Mouse (Mus musculus) MEL (cell line): ENCODE results near the gene Trip11. TPM values are rescaled to one million over a fixed set of nuclear protein-coding genes. Genes with fewer than 3 reads are reported as not detected.

Source experiments
- DNase-seq: peaks from one replicate; pipeline ENCODE4 v3.0.0; 2011; ENCODE audit warnings: low read depth, low spot score
- H3K27ac ChIP-seq: 2 replicates; pipeline ENCODE4 v1.5.1; 2012; ENCODE audit warnings: low read depth, mild to moderate bottlenecking, control low read depth, low read length, moderate library complexity; ENCODE audit not compliant: control insufficient read depth
- H3K27me3 ChIP-seq, 2 experiments: fragments of 150-350 bp in 1 of 2; sonication (generic) in 1 of 2; 2 replicates each; pipeline ENCODE4 v1.6.1; 2012; ENCODE audit warnings: low read length in 2 of 2, mild to moderate bottlenecking in 2 of 2, improper control_type of control experiment in 1 of 2, moderate library complexity in 1 of 2; ENCODE audit not compliant: insufficient read depth in 2 of 2, control insufficient read depth in 1 of 2
- H3K36me3 ChIP-seq, 2 experiments: 2 replicates each; pipeline ENCODE4 v1.6.1; 2012 to 2014; ENCODE audit warnings: low read length in 2 of 2, improper control_type of control experiment in 1 of 2, inconsistent platforms in 1 of 2, mild to moderate bottlenecking in 1 of 2; ENCODE audit not compliant: insufficient read depth in 2 of 2, control insufficient read depth in 1 of 2
- H3K4me1 ChIP-seq, 2 experiments: fragments of 150-350 bp in 1 of 2; sonication (generic) in 1 of 2; 2 replicates each; pipeline ENCODE4 v1.6.1; 2012; ENCODE audit warnings: low read length in 2 of 2, improper control_type of control experiment in 1 of 2, mild to moderate bottlenecking in 1 of 2; ENCODE audit not compliant: insufficient read depth in 2 of 2, control insufficient read depth in 1 of 2
- H3K4me3 ChIP-seq, 2 experiments: fragments of 150-350 bp in 1 of 2; sonication (generic) in 1 of 2; 2 replicates each; pipeline ENCODE4 v1.5.1; 2012; ENCODE audit warnings: low read depth in 2 of 2, low read length in 2 of 2, mild to moderate bottlenecking in 2 of 2, moderate library complexity in 2 of 2, control low read depth in 1 of 2, improper control_type of control experiment in 1 of 2; ENCODE audit not compliant: control insufficient read depth in 1 of 2, insufficient read depth in 1 of 2
- H3K79me2 ChIP-seq: 2 replicates; pipeline ENCODE4 v1.6.1; 2012; ENCODE audit warnings: mild to moderate bottlenecking, low read length, moderate library complexity; ENCODE audit not compliant: control insufficient read depth, poor library complexity, insufficient read depth
- H3K9ac ChIP-seq: 2 replicates; pipeline ENCODE4 v1.6.1; 2012; ENCODE audit warnings: low read depth, mild to moderate bottlenecking, control low read depth, low read length, moderate library complexity; ENCODE audit not compliant: control insufficient read depth, poor library complexity, severe bottlenecking
- H3K9me3 ChIP-seq: fragments of 150-350 bp; sonication (generic); replicated peaks from 2 replicates; pipeline ENCODE4 v1.6.1; 2012; ENCODE audit warnings: mild to moderate bottlenecking, low read length, improper control_type of control experiment, moderate library complexity; ENCODE audit not compliant: insufficient read depth
- CHD2 ChIP-seq: IDR thresholded peaks from 2 replicates; pipeline ENCODE4 v1.6.1; 2011; ENCODE audit warnings: low read length, improper control_type of control experiment
- CTCF ChIP-seq, 3 experiments: IDR thresholded peaks in 2 of 3; conservative IDR thresholded peaks in 1 of 3; 2 replicates each; pipeline ENCODE4 v1.5.1; 2011 to 2012; ENCODE audit warnings: low read length in 3 of 3, low read depth in 2 of 3, mild to moderate bottlenecking in 2 of 3, improper control_type of control experiment in 1 of 3, inconsistent platforms in 1 of 3, mixed read lengths in 1 of 3, moderate library complexity in 1 of 3; ENCODE audit not compliant: control insufficient read depth in 1 of 3, insufficient read depth in 1 of 3, poor library complexity in 1 of 3, severe bottlenecking in 1 of 3
- E2F4 ChIP-seq: IDR thresholded peaks from 2 replicates; pipeline ENCODE4 v1.6.1; 2011; ENCODE audit warnings: low read depth, low read length, improper control_type of control experiment, borderline replicate concordance
- ELF1 ChIP-seq: IDR thresholded peaks from 2 replicates; pipeline ENCODE4 v1.6.1; 2014; ENCODE audit warnings: low read depth, mild to moderate bottlenecking, inconsistent platforms, low read length, improper control_type of control experiment, moderate library complexity
- EP300 ChIP-seq, 2 experiments: IDR thresholded peaks; 2 replicates each; pipeline ENCODE4 v1.6.1; 2011; ENCODE audit warnings: improper control_type of control experiment in 2 of 2, low read length in 2 of 2, low read depth in 1 of 2, mild to moderate bottlenecking in 1 of 2
- ETS1 ChIP-seq: IDR thresholded peaks from 2 replicates; pipeline ENCODE4 v1.6.1; 2012; ENCODE audit warnings: low read depth, mild to moderate bottlenecking, inconsistent platforms, low read length, improper control_type of control experiment, moderate library complexity
- GABPA ChIP-seq: IDR thresholded peaks from 2 replicates; pipeline ENCODE4 v1.6.1; 2012; ENCODE audit warnings: low read depth, mild to moderate bottlenecking, inconsistent platforms, low read length, improper control_type of control experiment, moderate library complexity
- GATA1 ChIP-seq: IDR thresholded peaks from 2 replicates; pipeline ENCODE4 v1.6.1; 2011; ENCODE audit warnings: low read depth, low read length, improper control_type of control experiment
- MAX ChIP-seq: IDR thresholded peaks from 2 replicates; pipeline ENCODE4 v1.6.1; 2011; ENCODE audit warnings: low read length, improper control_type of control experiment
- MAZ ChIP-seq: IDR thresholded peaks from 2 replicates; pipeline ENCODE4 v1.6.1; 2012; ENCODE audit warnings: low read depth, mild to moderate bottlenecking, inconsistent platforms, low read length, improper control_type of control experiment
- MEF2A ChIP-seq: IDR thresholded peaks from 2 replicates; pipeline ENCODE4 v1.6.1; 2014; ENCODE audit warnings: low read depth, mild to moderate bottlenecking, inconsistent platforms, low read length, improper control_type of control experiment; ENCODE audit not compliant: poor library complexity, insufficient replicate concordance, severe bottlenecking; ENCODE audit errors: extremely low read depth
- MXI1 ChIP-seq: IDR thresholded peaks from 2 replicates; pipeline ENCODE4 v1.6.1; 2011; ENCODE audit warnings: mild to moderate bottlenecking, low read depth, low read length, improper control_type of control experiment
- MYB ChIP-seq: IDR thresholded peaks from 2 replicates; pipeline ENCODE4 v1.6.1; 2011; ENCODE audit warnings: mild to moderate bottlenecking, low read depth, low read length, improper control_type of control experiment
- NELFE ChIP-seq: IDR thresholded peaks from 2 replicates; pipeline ENCODE4 v1.6.1; 2011; ENCODE audit warnings: low read depth, low read length, improper control_type of control experiment
- NRF1 ChIP-seq: IDR thresholded peaks from 2 replicates; pipeline ENCODE4 v1.6.1; 2014; ENCODE audit warnings: low read depth, mild to moderate bottlenecking, inconsistent platforms, low read length, improper control_type of control experiment, moderate library complexity; ENCODE audit not compliant: poor library complexity, insufficient read depth, severe bottlenecking
- POLR2A ChIP-seq, 2 experiments: IDR thresholded peaks; 2 replicates each; pipeline ENCODE4 v1.6.1; 2011 to 2012; ENCODE audit warnings: low read length in 2 of 2, mild to moderate bottlenecking in 2 of 2, control low read depth in 1 of 2, improper control_type of control experiment in 1 of 2, low read depth in 1 of 2, moderate library complexity in 1 of 2; ENCODE audit not compliant: control insufficient read depth in 1 of 2, insufficient read depth in 1 of 2, poor library complexity in 1 of 2
- POLR2AphosphoS2 ChIP-seq: IDR thresholded peaks from 2 replicates; pipeline ENCODE4 v1.6.1; 2011; ENCODE audit warnings: low read length, improper control_type of control experiment
- POLR2AphosphoS5 ChIP-seq: IDR thresholded peaks from 2 replicates; pipeline ENCODE4 v1.6.1; 2012; ENCODE audit warnings: low read depth, borderline replicate concordance, mild to moderate bottlenecking, inconsistent platforms, low read length, moderate library complexity, mixed read lengths
- RAD21 ChIP-seq: IDR thresholded peaks from 2 replicates; pipeline ENCODE4 v1.6.1; 2011; ENCODE audit warnings: mild to moderate bottlenecking, low read depth, low read length, improper control_type of control experiment
- SIN3A ChIP-seq: IDR thresholded peaks from 2 replicates; pipeline ENCODE4 v1.6.1; 2012; ENCODE audit warnings: low read length, improper control_type of control experiment, inconsistent platforms
- SMC3 ChIP-seq: IDR thresholded peaks from 2 replicates; pipeline ENCODE4 v1.6.1; 2011; ENCODE audit warnings: low read depth, low read length, improper control_type of control experiment
- TAL1 ChIP-seq: IDR thresholded peaks from 2 replicates; pipeline ENCODE4 v1.6.1; 2012; ENCODE audit warnings: mild to moderate bottlenecking, inconsistent platforms, low read length, moderate library complexity, mixed read lengths
- TCF12 ChIP-seq: IDR thresholded peaks from 2 replicates; pipeline ENCODE4 v1.6.1; 2014; ENCODE audit warnings: low read depth, mild to moderate bottlenecking, inconsistent platforms, low read length, improper control_type of control experiment, moderate library complexity
- UBTF ChIP-seq: IDR thresholded peaks from 2 replicates; pipeline ENCODE4 v1.6.1; 2012; ENCODE audit warnings: low read depth, mild to moderate bottlenecking, inconsistent platforms, low read length, improper control_type of control experiment, moderate library complexity, borderline replicate concordance; ENCODE audit not compliant: insufficient read depth
- ZC3H11A ChIP-seq: IDR thresholded peaks from 2 replicates; pipeline ENCODE4 v1.6.1; 2012; ENCODE audit warnings: low read depth, mild to moderate bottlenecking, inconsistent platforms, low read length, improper control_type of control experiment
- ZKSCAN1 ChIP-seq: IDR thresholded peaks from 2 replicates; pipeline ENCODE4 v1.6.1; 2012; ENCODE audit warnings: low read depth, mild to moderate bottlenecking, inconsistent platforms, low read length, improper control_type of control experiment, moderate library complexity
- ZMIZ1 ChIP-seq: IDR thresholded peaks from 2 replicates; pipeline ENCODE4 v1.6.1; 2012; ENCODE audit warnings: low read depth, mild to moderate bottlenecking, inconsistent platforms, low read length, improper control_type of control experiment, moderate library complexity
- polyA plus RNA-seq, 2 experiments: library from polyadenylated mRNA; stranded (reverse) in 1 of 2; unstranded in 1 of 2; fragments of >175 nt in 1 of 2; fragments of >200 nt in 1 of 2; gene quantifications; 2 replicates each; pipeline versions ENCODE4 v1.2.1 to v1.2.4; 2012; ENCODE audit warnings: low replicate concordance in 2 of 2, low read depth in 1 of 2; ENCODE audit not compliant: insufficient read length in 2 of 2, insufficient read depth in 1 of 2, missing spikeins in 1 of 2
- total RNA-seq: library from RNA; depleted of rRNA; stranded (reverse); fragments of 300-350 nt; gene quantifications from 2 replicates; pipeline ENCODE4 v1.2.3, GENCODE M21; 2012

Trip11 gene
- total and polyA plus RNA-seq, 3 experiments, result 7.6 to 10.4 TPM; not detected in 1

DNA sequence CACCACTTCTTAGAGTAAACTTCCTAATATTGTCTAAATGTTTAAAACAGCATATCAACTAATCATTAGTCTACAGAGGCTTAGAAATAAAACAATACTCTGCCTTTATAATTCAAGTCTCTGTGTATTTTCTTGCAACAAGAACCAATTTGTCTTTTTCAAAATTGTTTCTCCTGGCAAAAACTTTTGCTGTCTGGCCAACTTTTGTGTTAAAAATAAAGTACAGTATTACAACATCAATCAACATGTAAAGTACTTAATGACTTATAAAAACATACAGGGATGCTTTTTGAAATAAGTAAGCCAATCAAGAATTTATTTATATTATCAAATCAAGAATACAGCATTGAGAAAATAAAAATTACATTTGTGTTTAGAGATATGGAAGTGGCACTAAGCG lies 52.8 kb downstream of the Trip11 start:
- H3K9ac ChIP-seq, result no peak overlapping the region
- no peaks in the 10 kb centered on the region for H3K4me1 ChIP-seq
- no peaks in the 10 kb centered on the region for H3K27me3 ChIP-seq
- no peak overlapping the region for H3K4me3 ChIP-seq
- no peak for DNase-seq
- peaks cover 0 to 10% of the 10 kb centered on the region in 2 experiments; a peak in 2 of 4 replicates for H3K36me3 ChIP-seq
- no peaks in the 10 kb centered on the region for H3K79me2 ChIP-seq
- H3K27ac ChIP-seq, result no peak overlapping the region
- TF ChIP-seq MAZ (no peak), TCF12 (no peak), ZC3H11A (no peak), NELFE (no peak), GATA1 (no peak), MYB (no peak), POLR2AphosphoS5 (no peak)
- TF ChIP-seq, all 39 proteins: peak for 0
- H3K9me3 ChIP-seq, result no peaks in the 10 kb centered on the region

DNA sequence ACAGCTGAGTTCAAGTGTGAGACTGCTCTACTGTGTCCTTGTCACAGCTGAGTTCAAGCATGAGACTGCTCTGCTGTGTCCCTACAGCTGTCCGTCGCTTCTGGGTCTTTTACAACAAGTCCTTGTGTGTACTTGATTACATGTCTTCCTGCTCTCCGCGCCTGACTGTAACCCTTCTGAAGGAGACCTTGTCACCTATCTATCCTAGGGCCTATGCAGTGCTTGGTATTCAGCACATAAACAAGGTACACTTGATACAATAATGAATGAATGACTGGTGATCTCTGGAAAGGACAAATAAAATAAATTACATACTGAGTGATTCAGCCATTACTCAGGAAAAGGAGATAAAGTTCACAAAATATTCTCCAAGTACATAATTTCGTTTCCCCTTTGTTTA lies 55.1 kb downstream of the Trip11 start:
- no peaks in the 10 kb centered on the region for H3K9me3 ChIP-seq
- H3K4me1 ChIP-seq, result no peaks in the 10 kb centered on the region
- no peak overlapping the region for H3K9ac ChIP-seq
- DNase-seq, result no peak
- no peak overlapping the region for H3K4me3 ChIP-seq
- no peaks in the 10 kb centered on the region for H3K79me2 ChIP-seq
- H3K36me3 ChIP-seq, result peaks cover 0 to 7% of the 10 kb centered on the region in 2 experiments; a peak in 2 of 4 replicates
- no peak for TF ChIP-seq CTCF (IDR thresholded peaks at IDR 0.05 in 2 of 3, conservative IDR thresholded peaks at IDR 0.05 in 1 of 3; ENCODE audit: control insufficient read depth in 1 of 3, insufficient read depth in 1 of 3, low read depth in 2 of 3, low read length in 3 of 3, poor library complexity in 1 of 3, severe bottlenecking in 1 of 3)
- TF ChIP-seq SIN3A, result no peak
- TF ChIP-seq MEF2A, result no peak
- TF ChIP-seq MXI1, result no peak
- no peak for TF ChIP-seq MYB
- no peak overlapping the region for H3K27ac ChIP-seq
- H3K27me3 ChIP-seq, result no peaks in the 10 kb centered on the region

- H3K79me2 ChIP-seq, result no peaks in the 10 kb centered on the region
- H3K27me3 ChIP-seq, result no peaks in the 10 kb centered on the region
- H3K4me3 ChIP-seq, result no peak overlapping the region
- H3K27ac ChIP-seq, result no peak overlapping the region
- no peak for TF ChIP-seq NRF1
- TF ChIP-seq TAL1, result no peak
- no peak for TF ChIP-seq EP300 (IDR thresholded peaks at IDR 0.05; ENCODE audit: low read depth in 1 of 2, low read length in 2 of 2)
- no peak for TF ChIP-seq ELF1
- TF ChIP-seq GATA1, result no peak
- no peak for TF ChIP-seq SMC3
- no peak for TF ChIP-seq CHD2
- TF ChIP-seq ETS1, result no peak
- no peak for TF ChIP-seq TCF12
- no peak for TF ChIP-seq ZKSCAN1
- TF ChIP-seq MYB, result no peak
- TF ChIP-seq UBTF, result no peak
- no peak for TF ChIP-seq POLR2AphosphoS2
- no peak for TF ChIP-seq ZMIZ1
- no peak for TF ChIP-seq POLR2A (IDR thresholded peaks at IDR 0.05; ENCODE audit: control insufficient read depth in 1 of 2, insufficient read depth in 1 of 2, low read depth in 1 of 2, low read length in 2 of 2, poor library complexity in 1 of 2)
- no peak for TF ChIP-seq GABPA
- TF ChIP-seq E2F4, result no peak
- TF ChIP-seq MAX, result no peak
- TF ChIP-seq RAD21, result no peak
- no peaks in the 10 kb centered on the region for H3K4me1 ChIP-seq
- H3K9me3 ChIP-seq, result no peaks in the 10 kb centered on the region
- peaks cover 0 to 3% of the 10 kb centered on the region in 2 experiments; a peak in 2 of 4 replicates for H3K36me3 ChIP-seq
- no peak overlapping the region for H3K9ac ChIP-seq
- DNase-seq, result no peak
These were observed 58.7 kb downstream of the Trip11 start for GRCm38 (mm10) chr12:101854336-101854735.
